Mouse (Mus musculus): ENCODE measurements around the gene Adam11.

DNA sequence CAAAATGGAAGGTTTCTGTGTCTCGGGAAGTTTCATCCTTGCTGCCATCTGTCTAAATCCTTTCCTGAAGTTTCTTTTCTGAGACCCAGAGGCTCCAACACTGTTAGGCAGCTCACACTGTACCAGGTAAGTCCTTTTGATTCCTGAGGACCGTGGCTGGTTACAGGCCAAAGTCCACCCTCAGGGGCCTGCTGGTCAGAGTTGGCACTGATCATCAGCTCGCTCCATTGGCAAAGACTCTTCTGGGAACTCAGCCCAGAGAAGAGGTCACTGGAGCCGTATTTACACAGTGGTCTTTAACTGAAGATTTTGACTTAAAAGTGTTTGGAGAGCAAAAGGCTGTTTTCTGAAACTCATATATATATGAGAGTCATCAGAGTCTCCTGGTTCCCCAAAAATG is 12.9 kb upstream of the Adam11 start:
- TF ChIP-seq CTCF (IDR thresholded peaks at IDR 0.05; ENCODE audit: extremely low read depth, insufficient read depth, insufficient read length, insufficient replicate concordance) = no peak
- no peak for TF ChIP-seq POLR2A (IDR thresholded peaks at IDR 0.05; ENCODE audit: low read depth, low read length)
